Mouse (Mus musculus) erythroid progenitor cell, adult 5-6 weeks (primary cell): ENCODE data around the gene Olfr912. TPM values are rescaled to one million over a fixed set of nuclear protein-coding genes. Genes with fewer than 3 reads are reported as not detected.

Experiments
- ATAC-seq: replicated peaks from 2 replicates; pipeline ENCODE4 v1.8.0; 2016; ENCODE audit warnings: moderate number of reproducible peaks, mild to moderate bottlenecking, moderate TSS enrichment, inconsistent platforms; ENCODE audit not compliant: poor library complexity, low FRiP score, severe bottlenecking
- total RNA-seq, 2 experiments: library from RNA; stranded (forward) in 1 of 2; stranded (reverse) in 1 of 2; fragments of 150-400 nt in 1 of 2; fragments of 186-747, 209-891 nt in 1 of 2; gene quantifications; 2 replicates each; pipeline versions ENCODE4 v1.2.3 to v1.2.4; 2015 to 2017; ENCODE audit warnings: low replicate concordance in 2 of 2

Olfr912 gene
- total RNA-seq (2015; ENCODE audit: low replicate concordance) (not detected in 2 replicates), total RNA-seq (2017; ENCODE audit: low replicate concordance) (not detected in 2 replicates)

DNA sequence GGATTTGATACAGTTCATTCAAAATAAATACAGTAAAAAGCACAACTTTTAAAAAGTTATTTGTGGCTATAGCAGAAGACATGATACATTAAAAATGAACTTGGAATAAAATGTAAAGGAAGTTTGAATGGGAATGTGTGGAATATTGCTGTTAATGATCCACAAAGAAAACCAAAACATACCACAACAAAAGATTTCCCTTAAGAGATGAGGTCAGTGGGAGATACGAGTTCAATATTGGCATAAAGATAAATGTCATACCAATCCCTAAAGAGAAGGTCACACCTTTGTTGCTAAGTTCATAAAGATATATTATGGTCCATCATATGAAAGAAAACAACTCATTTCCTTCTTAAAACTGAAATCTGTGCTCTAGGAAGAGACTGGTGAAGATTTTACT, at the start of gene Olfr912:
Gene Olfr912, plus strand, starts transcription at position 301 of the 400 bp plus-strand sequence.
- ATAC-seq, result no peak

DNA sequence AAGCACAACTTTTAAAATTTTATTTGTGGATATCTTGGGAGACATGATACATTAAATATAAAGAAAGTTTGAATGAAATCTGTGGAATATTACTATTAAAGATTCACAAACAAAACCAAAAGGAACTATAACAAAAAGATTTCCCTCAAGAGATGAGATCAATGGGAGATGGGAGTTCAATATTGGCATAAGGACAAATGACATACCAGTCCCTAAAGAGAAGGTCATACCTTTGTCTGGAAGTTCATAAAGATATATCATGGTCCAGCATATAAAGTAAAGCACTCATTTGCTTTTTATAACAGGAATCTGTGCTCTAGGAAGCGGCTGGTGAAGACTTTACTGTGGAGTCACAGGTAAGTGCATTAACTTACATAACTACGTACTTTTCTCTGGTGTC, 42.4 kb upstream of the Olfr912 start, which contains the start of gene Olfr910:
Gene Olfr910, plus strand, starts transcription at position 301 of the 400 bp plus-strand sequence.
- ATAC-seq, result no peak

GRCm38 (mm10) chr9:38591056-38591455, 11.1 kb downstream of the Olfr912 start:
- ATAC-seq, result no peak

GRCm38 (mm10) chr9:38592459-38592858, 12.5 kb downstream of the Olfr912 start, which contains the start of gene Olfr913:
Gene Olfr913 (plus strand): TSS chr9:38592759.
- no peak for ATAC-seq

- no peak for ATAC-seq
These were observed 24.8 kb downstream of the Olfr912 start, which contains the start of gene Olfr914 for GRCm38 (mm10) chr9:38604802-38605201. Gene Olfr914 (plus strand): TSS chr9:38605102.

DNA sequence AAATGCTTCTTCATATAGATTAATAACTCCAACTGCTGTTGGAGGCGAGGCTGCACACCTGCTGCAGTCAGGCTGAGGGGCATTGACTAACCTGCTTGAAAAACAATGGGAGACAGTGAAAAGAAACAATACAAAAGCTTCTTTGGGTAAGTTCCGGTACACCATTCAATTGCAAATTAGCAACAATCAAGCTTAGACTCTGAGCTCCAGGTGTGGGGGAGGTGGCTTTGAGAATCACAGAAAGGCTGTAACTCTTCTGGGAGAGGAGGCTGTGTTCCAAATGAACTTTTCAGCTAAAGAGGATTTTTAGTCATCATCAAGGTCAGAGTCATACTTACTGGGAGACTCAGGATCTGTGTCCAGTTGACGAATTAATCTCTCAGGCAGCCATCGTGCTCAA, 52.4 kb downstream of the Olfr912 start:
- no peak for ATAC-seq

Other genes starting within 250 kb of the Olfr912 start
- gene Olfr898, start 231.8 kb upstream of the Olfr912 start, total RNA-seq (2015; ENCODE audit: low replicate concordance), result not detected in 2 replicates
- gene Olfr898, start 231.8 kb upstream of the Olfr912 start, total RNA-seq (2017; ENCODE audit: low replicate concordance), result not detected in 2 replicates
- not detected in 2 replicates for gene Olfr250, start 213.3 kb upstream of the Olfr912 start, total RNA-seq (2015; ENCODE audit: low replicate concordance)
- not detected in 2 replicates for gene Olfr250, start 213.3 kb upstream of the Olfr912 start, total RNA-seq (2017; ENCODE audit: low replicate concordance)
- gene Olfr251, start 203.1 kb upstream of the Olfr912 start, total RNA-seq (2015; ENCODE audit: low replicate concordance), result not detected in 2 replicates
- gene Olfr251, start 203.1 kb upstream of the Olfr912 start, total RNA-seq (2017; ENCODE audit: low replicate concordance), result not detected in 2 replicates
- not detected in 2 replicates for gene Olfr147, start 178.5 kb upstream of the Olfr912 start, total RNA-seq (2015; ENCODE audit: low replicate concordance)
- not detected in 2 replicates for gene Olfr147, start 178.5 kb upstream of the Olfr912 start, total RNA-seq (2017; ENCODE audit: low replicate concordance)
- not detected in 2 replicates for gene Olfr901, start 150.7 kb upstream of the Olfr912 start, total RNA-seq (2015; ENCODE audit: low replicate concordance)
- not detected in 2 replicates for gene Olfr901, start 150.7 kb upstream of the Olfr912 start, total RNA-seq (2017; ENCODE audit: low replicate concordance)
- gene Olfr902, start 132.5 kb upstream of the Olfr912 start, total RNA-seq (2015; ENCODE audit: low replicate concordance), result not detected in 2 replicates
- gene Olfr902, start 132.5 kb upstream of the Olfr912 start, total RNA-seq (2017; ENCODE audit: low replicate concordance), result not detected in 2 replicates
- not detected in 2 replicates for gene Olfr904, start 117.0 kb upstream of the Olfr912 start, total RNA-seq (2015; ENCODE audit: low replicate concordance)
- not detected in 2 replicates for gene Olfr904, start 117.0 kb upstream of the Olfr912 start, total RNA-seq (2017; ENCODE audit: low replicate concordance)
- not detected in 2 replicates for gene Olfr905, start 109.1 kb upstream of the Olfr912 start, total RNA-seq (2015; ENCODE audit: low replicate concordance)
- gene Olfr905, start 109.1 kb upstream of the Olfr912 start, total RNA-seq (2017; ENCODE audit: low replicate concordance), result not detected in 2 replicates
- gene Olfr906, start 93.1 kb upstream of the Olfr912 start, total RNA-seq (2015; ENCODE audit: low replicate concordance), result not detected in 2 replicates
- gene Olfr906, start 93.1 kb upstream of the Olfr912 start, total RNA-seq (2017; ENCODE audit: low replicate concordance), result not detected in 2 replicates
- gene Olfr907, start 84.4 kb upstream of the Olfr912 start, total RNA-seq (2015; ENCODE audit: low replicate concordance), result not detected in 2 replicates
- not detected in 2 replicates for gene Olfr907, start 84.4 kb upstream of the Olfr912 start, total RNA-seq (2017; ENCODE audit: low replicate concordance)
- not detected in 2 replicates for gene Olfr911-ps1, start 58.6 kb upstream of the Olfr912 start, total RNA-seq (2015; ENCODE audit: low replicate concordance)
- not detected in 2 replicates for gene Olfr911-ps1, start 58.6 kb upstream of the Olfr912 start, total RNA-seq (2017; ENCODE audit: low replicate concordance)
- not detected in 2 replicates for gene Olfr910, start 42.3 kb upstream of the Olfr912 start, total RNA-seq (2015; ENCODE audit: low replicate concordance)
- gene Olfr910, start 42.3 kb upstream of the Olfr912 start, total RNA-seq (2017; ENCODE audit: low replicate concordance), result not detected in 2 replicates
- not detected in 2 replicates for gene Olfr913, start 12.6 kb downstream of the Olfr912 start, total RNA-seq (2015; ENCODE audit: low replicate concordance)
- not detected in 2 replicates for gene Olfr913, start 12.6 kb downstream of the Olfr912 start, total RNA-seq (2017; ENCODE audit: low replicate concordance)
- not detected in 2 replicates for gene Olfr914, start 24.9 kb downstream of the Olfr912 start, total RNA-seq (2015; ENCODE audit: low replicate concordance)
- gene Olfr914, start 24.9 kb downstream of the Olfr912 start, total RNA-seq (2017; ENCODE audit: low replicate concordance), result not detected in 2 replicates
- not detected in 2 replicates for gene Olfr916, start 79.7 kb downstream of the Olfr912 start, total RNA-seq (2015; ENCODE audit: low replicate concordance)
- gene Olfr916, start 79.7 kb downstream of the Olfr912 start, total RNA-seq (2017; ENCODE audit: low replicate concordance), result not detected in 2 replicates
- not detected in 2 replicates for gene Olfr917, start 85.7 kb downstream of the Olfr912 start, total RNA-seq (2015; ENCODE audit: low replicate concordance)
- gene Olfr917, start 85.7 kb downstream of the Olfr912 start, total RNA-seq (2017; ENCODE audit: low replicate concordance), result not detected in 2 replicates
- not detected in 2 replicates for gene Olfr918, start 94.4 kb downstream of the Olfr912 start, total RNA-seq (2015; ENCODE audit: low replicate concordance)
- gene Olfr918, start 94.4 kb downstream of the Olfr912 start, total RNA-seq (2017; ENCODE audit: low replicate concordance), result not detected in 2 replicates
- gene Olfr919, start 123.5 kb downstream of the Olfr912 start, total RNA-seq (2015; ENCODE audit: low replicate concordance), result not detected in 2 replicates
- not detected in 2 replicates for gene Olfr919, start 123.5 kb downstream of the Olfr912 start, total RNA-seq (2017; ENCODE audit: low replicate concordance)
- 5.4 and 8.8 TPM in 2 replicates for gene Vwa5a, start 138.1 kb downstream of the Olfr912 start, total RNA-seq (2015; ENCODE audit: low replicate concordance)
- gene Vwa5a, start 138.1 kb downstream of the Olfr912 start, total RNA-seq (2017; ENCODE audit: low replicate concordance), result 3.9 and 5.1 TPM in 2 replicates
- gene Olfr920, start 172.1 kb downstream of the Olfr912 start, total RNA-seq (2015; ENCODE audit: low replicate concordance), result not detected in 2 replicates
- gene Olfr920, start 172.1 kb downstream of the Olfr912 start, total RNA-seq (2017; ENCODE audit: low replicate concordance), result 0.26 TPM in 1 of 2 replicates, not detected in the other
- gene Olfr921, start 192.9 kb downstream of the Olfr912 start, total RNA-seq (2015; ENCODE audit: low replicate concordance), result not detected in 2 replicates
- gene Olfr921, start 192.9 kb downstream of the Olfr912 start, total RNA-seq (2017; ENCODE audit: low replicate concordance), result not detected in 2 replicates
- gene Olfr922, start 234.4 kb downstream of the Olfr912 start, total RNA-seq (2015; ENCODE audit: low replicate concordance), result not detected in 2 replicates
- not detected in 2 replicates for gene Olfr922, start 234.4 kb downstream of the Olfr912 start, total RNA-seq (2017; ENCODE audit: low replicate concordance)
- gene Olfr923, start 246.4 kb downstream of the Olfr912 start, total RNA-seq (2015; ENCODE audit: low replicate concordance), result not detected in 2 replicates
- gene Olfr923, start 246.4 kb downstream of the Olfr912 start, total RNA-seq (2017; ENCODE audit: low replicate concordance), result not detected in 2 replicates